Mouse (Mus musculus): Measurements from ENCODE around the gene Nbea.

- TF ChIP-seq CEBPB (IDR thresholded peaks at IDR 0.05; ENCODE audit: low read depth) (no peak), MYOD1 (IDR thresholded peaks at IDR 0.05; ENCODE audit: control insufficient read depth, insufficient read length, low read depth) (no peak), CTCF (IDR thresholded peaks at IDR 0.05; ENCODE audit: control insufficient read depth, insufficient read depth, insufficient read length) (no peak), FOSL1 (IDR thresholded peaks at IDR 0.05; ENCODE audit: insufficient read depth, low read length, poor library complexity, severe bottlenecking) (no peak), MAX (IDR thresholded peaks at IDR 0.05) (no peak), MYOG (IDR thresholded peaks at IDR 0.05; ENCODE audit: control insufficient read depth, extremely low read depth, insufficient read length) (no peak), USF1 (IDR thresholded peaks at IDR 0.05; ENCODE audit: low read depth) (no peak)
Observed at GRCm38 (mm10) chr3:55593312-55593711, 590.2 kb downstream of the Nbea start.
